Comparison of ENCODE assay signal across 8 mouse cellular contexts in genomic region chr13:81658053-81658752, GRCm38 (mm10). TPM values are rescaled to one million over a fixed set of nuclear protein-coding genes. Genes with fewer than 3 reads are reported as not detected.
A peak's percentile ranks its signal among the peaks of the same experiment; 100 is the strongest.
DNase-seq lines count a peak whose midpoint lies in the region; ATAC-seq and TF ChIP-seq lines count a peak whose summit lies in the region.

No protein-coding gene starts in this region.

- TF ChIP-seq CTCF in layer of hippocampus, adult 2 months (conservative IDR thresholded peaks at IDR 0.05), result no peak
- no peak for TF ChIP-seq CTCF in bone marrow macrophage, adult 2 months (IDR thresholded peaks at IDR 0.05; ENCODE audit: low read depth, low read length)

- H3K27me3 ChIP-seq in megakaryocyte, embryonic 14.5 days (replicated peaks), result no peaks in the 10 kb centered on the region

- peaks cover 5% of the 10 kb centered on the region for H3K9me3 ChIP-seq in megakaryocyte, embryonic 14.5 days

- ATAC-seq in hematopoietic stem cell, adult 5-6 weeks (replicated peaks in 1 of 2; ENCODE audit: insufficient read depth in 1 of 2, low FRiP score in 2 of 2, low TSS enrichment in 1 of 2, low read depth in 1 of 2, poor library complexity in 2 of 2, severe bottlenecking in 2 of 2), result peak; percentile 1 to 10; a peak in 3 of 4 replicates

- TF ChIP-seq POLR2A in bone marrow macrophage, adult 2 months (IDR thresholded peaks at IDR 0.05; ENCODE audit: borderline replicate concordance, low read depth, low read length), result no peak

- peak overlapping the region; percentile 75 for H3K4me3 ChIP-seq in layer of hippocampus, adult 2 months
- H3K4me3 ChIP-seq in bone marrow macrophage, adult 2 months (ENCODE audit: insufficient read depth, low read length), result peak overlapping the region; percentile 75
- peak overlapping the region; percentile 96 for H3K4me3 ChIP-seq in megakaryocyte, embryonic 14.5 days (replicated peaks)

- H3K4me1 ChIP-seq in bone marrow macrophage, adult 2 months (ENCODE audit: control insufficient read depth, insufficient read depth, low read length), result no peaks in the 10 kb centered on the region
- peaks cover 20% of the 10 kb centered on the region for H3K4me1 ChIP-seq in megakaryocyte, embryonic 14.5 days

- DNase-seq in layer of hippocampus, adult 2 months (ENCODE audit: low spot score in 2 of 2), result no peak
- no peak for DNase-seq in layer of hippocampus, postnatal 36 days
- DNase-seq in urinary bladder, adult 2 months (ENCODE audit: low spot score), result no peak
- no peak for DNase-seq in gastrocnemius, postnatal 4 days (ENCODE audit: low spot score in 2 of 2)
- DNase-seq in c-Kit-positive CD71-positive TER-119-positive erythroid progenitor cells, embryonic 14.5 days (ENCODE audit: low spot score), result no peak

- peak overlapping the region; percentile 95 for H3K27ac ChIP-seq in layer of hippocampus, adult 2 months
- peak overlapping the region; percentile 42 for H3K27ac ChIP-seq in bone marrow macrophage, adult 2 months (ENCODE audit: insufficient read depth, low read depth, low read length)

- H3K36me3 ChIP-seq in megakaryocyte, embryonic 14.5 days (replicated peaks; ENCODE audit: low read length), result peaks cover 2% of the 10 kb centered on the region

RNA-seq across cellular contexts. Expression of gene Lysmd3, which starts 0.7 kb away (rescaled TPM):
- total RNA-seq in layer of hippocampus, adult 2 months (2021), result 10 to 100 TPM; 12.5 to 13.1 TPM
- total RNA-seq in layer of hippocampus, postnatal 36 days (2021), result 10 to 100 TPM; 10.2 to 14.6 TPM
- polyA plus RNA-seq in bone marrow macrophage, adult 2 months (2012; ENCODE audit: insufficient read depth, insufficient read length, missing spikeins), result 18.4 and 18.9 TPM in 2 replicates
- total RNA-seq in hematopoietic stem cell, adult 5-6 weeks (2017), result 39.7 and 61.9 TPM in 2 replicates
- 0.49 TPM in 1 of 2 replicates, not detected in the other for polyA plus RNA-seq in megakaryocyte, embryonic 14.5 days (2012; ENCODE audit: insufficient read depth, low replicate concordance)
- 12.8 and 13.6 TPM in 2 replicates for polyA plus RNA-seq in urinary bladder, adult 2 months (2012; rRNA removed)
- total RNA-seq in gastrocnemius, postnatal 4 days (2021), result 10 to 100 TPM; 17.6 to 17.9 TPM

RNA-seq across cellular contexts. Expression of gene Adgrv1, which starts 25.2 kb away (rescaled TPM):
- total RNA-seq in layer of hippocampus, adult 2 months (2021), result 1 to 10 TPM; 2.4 to 3.0 TPM
- total RNA-seq in layer of hippocampus, postnatal 36 days (2021), result 1 to 10 TPM; 2.9 to 3.2 TPM
- polyA plus RNA-seq in bone marrow macrophage, adult 2 months (2012; ENCODE audit: insufficient read depth, insufficient read length, missing spikeins), result 0.41 and 0.58 TPM in 2 replicates
- not detected in 2 replicates for total RNA-seq in hematopoietic stem cell, adult 5-6 weeks (2017)
- not detected in 2 replicates for polyA plus RNA-seq in megakaryocyte, embryonic 14.5 days (2012; ENCODE audit: insufficient read depth, low replicate concordance)
- polyA plus RNA-seq in urinary bladder, adult 2 months (2012; rRNA removed), result 0.09 and 0.23 TPM in 2 replicates
- under 1 TPM; 0.29 to 0.32 TPM for total RNA-seq in gastrocnemius, postnatal 4 days (2021)

RNA-seq across cellular contexts. Expression of gene Polr3g, which starts 52.6 kb away (rescaled TPM):
- 1 to 10 TPM; 4.1 to 5.4 TPM for total RNA-seq in layer of hippocampus, adult 2 months (2021)
- 1 to 10 TPM; 3.7 to 6.5 TPM for total RNA-seq in layer of hippocampus, postnatal 36 days (2021)
- polyA plus RNA-seq in bone marrow macrophage, adult 2 months (2012; ENCODE audit: insufficient read depth, insufficient read length, missing spikeins), result 3.2 and 3.6 TPM in 2 replicates
- 23.8 and 34.0 TPM in 2 replicates for total RNA-seq in hematopoietic stem cell, adult 5-6 weeks (2017)
- polyA plus RNA-seq in megakaryocyte, embryonic 14.5 days (2012; ENCODE audit: insufficient read depth, low replicate concordance), result 1.4 TPM in 1 of 2 replicates, not detected in the other
- polyA plus RNA-seq in urinary bladder, adult 2 months (2012; rRNA removed), result 8.4 and 8.8 TPM in 2 replicates
- 1 to 10 TPM; 1.8 to 2.5 TPM for total RNA-seq in gastrocnemius, postnatal 4 days (2021)

RNA-seq across cellular contexts. Expression of gene Mblac2, which starts 52.9 kb away (rescaled TPM):
- total RNA-seq in layer of hippocampus, adult 2 months (2021), result 10 to 100 TPM; 20.2 to 21.6 TPM
- 10 to 100 TPM; 20.2 to 23.1 TPM for total RNA-seq in layer of hippocampus, postnatal 36 days (2021)
- 8.4 and 8.6 TPM in 2 replicates for polyA plus RNA-seq in bone marrow macrophage, adult 2 months (2012; ENCODE audit: insufficient read depth, insufficient read length, missing spikeins)
- total RNA-seq in hematopoietic stem cell, adult 5-6 weeks (2017), result 4.4 and 6.0 TPM in 2 replicates
- polyA plus RNA-seq in megakaryocyte, embryonic 14.5 days (2012; ENCODE audit: insufficient read depth, low replicate concordance), result 1.5 and 2.7 TPM in 2 replicates
- polyA plus RNA-seq in urinary bladder, adult 2 months (2012; rRNA removed), result 5.3 TPM in 2 replicates
- total RNA-seq in gastrocnemius, postnatal 4 days (2021), result 1 to 10 TPM; 3.0 to 3.4 TPM
